Mouse (Mus musculus) spleen, postnatal 36 days (tissue): ENCODE measurements around the gene H2al3.

Experiments
- DNase-seq, 2 experiments: peaks; one replicate each; pipeline ENCODE4 v3.0.0; 2022; ENCODE audit warnings: low spot score in 2 of 2, mixed read lengths in 1 of 2

H2al3 gene

DNA sequence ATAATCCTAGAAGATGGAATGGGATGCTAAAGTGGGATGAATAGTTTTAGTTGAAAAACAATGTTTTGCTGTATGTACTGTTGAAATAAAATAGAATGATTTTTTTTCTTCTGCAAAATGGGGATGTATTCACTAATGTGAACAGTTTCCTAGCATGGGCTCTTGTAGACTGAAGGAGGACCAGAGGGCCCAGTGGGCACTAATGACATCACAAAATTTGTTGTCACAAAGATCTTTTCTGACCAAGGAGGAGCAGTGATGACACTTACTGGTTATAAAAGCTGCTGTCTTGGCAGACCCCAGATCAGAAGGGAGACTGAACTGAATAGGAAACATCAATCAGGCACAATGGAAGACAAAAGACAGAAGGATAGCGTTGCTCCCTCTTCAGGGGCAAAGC, at the start of gene H2al3:
Gene H2al3 (plus strand): TSS at position 301 of the 400 bp plus-strand sequence.
- DNase-seq: no peak

DNA sequence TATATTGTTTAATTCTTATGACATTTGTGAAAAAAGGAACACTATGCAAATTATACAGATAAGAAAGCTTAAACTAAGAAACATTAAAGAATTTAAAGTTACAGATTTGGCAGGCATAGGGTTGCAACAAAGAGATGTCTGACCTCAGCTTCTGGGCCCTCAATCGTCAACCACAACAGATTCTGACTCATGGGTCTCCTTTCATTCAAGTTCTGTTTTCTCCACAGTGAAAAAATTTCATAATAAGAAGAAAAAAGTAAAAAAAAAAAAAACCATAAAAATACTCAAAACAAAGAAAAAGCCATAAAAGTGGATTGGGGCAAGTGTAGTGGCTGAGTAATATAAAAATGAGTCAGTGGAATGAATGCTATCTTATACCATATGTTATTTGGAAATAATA, 39.4 kb upstream of the H2al3 start:
- no peak for DNase-seq

GRCm38 (mm10) chrX:9812469-9812868, 37.0 kb upstream of the H2al3 start:
- DNase-seq: no peak

GRCm38 (mm10) chrX:9834779-9835178, 14.7 kb upstream of the H2al3 start:
- no peak for DNase-seq

GRCm38 (mm10) chrX:9846628-9847027, 2.9 kb upstream of the H2al3 start, which contains the start of gene Hypm:
Gene Hypm, plus strand, starts transcription at chrX:9846928.
- DNase-seq: no peak

GRCm38 (mm10) chrX:9861859-9862258, 12.4 kb downstream of the H2al3 start:
- no peak for DNase-seq

GRCm38 (mm10) chrX:9875519-9875918, 26.0 kb downstream of the H2al3 start:
- no peak for DNase-seq

DNA sequence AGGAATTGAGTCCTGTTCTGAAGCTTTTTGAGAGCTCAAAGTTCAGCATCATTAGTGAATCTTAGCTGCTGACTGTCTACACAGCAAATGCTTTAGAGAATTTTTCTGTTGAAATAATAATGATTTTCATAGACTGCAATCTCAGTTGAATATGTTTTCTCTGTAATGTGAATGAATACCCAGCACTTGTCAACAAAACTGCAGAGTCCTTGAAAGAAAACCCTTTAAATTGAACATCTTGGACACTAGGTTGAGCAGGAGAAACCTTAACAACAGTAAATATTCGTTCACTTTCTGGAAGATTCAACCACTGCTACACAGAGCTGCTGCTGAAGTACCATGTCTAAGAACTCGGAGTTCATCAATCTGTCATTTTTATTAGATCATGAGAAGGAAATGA, 35.8 kb downstream of the H2al3 start, which contains the start of gene Sytl5:
Gene Sytl5 (plus strand): TSS at position 301 of the 400 bp plus-strand sequence.
- no peak for DNase-seq
